Comparison of ENCODE assay signal across 11 mouse cellular contexts in genomic region chr15:101176795-101177691, GRCm38 (mm10). TPM values are rescaled to one million over a fixed set of nuclear protein-coding genes. Genes with fewer than 3 reads are reported as not detected.
A peak's percentile ranks its signal among the peaks of the same experiment; 100 is the strongest.
DNase-seq lines count a peak whose midpoint lies in the region; ATAC-seq and TF ChIP-seq lines count a peak whose summit lies in the region.
"Had no signal": no experiment of that assay in that cellular context is flagged by ENCODE, and none has a peak within 500 bp of the region (broad histone marks: within the 10 kb centered on the region; RNA-seq: fewer than 3 reads in every experiment).

No protein-coding gene starts in this region.

- H3K27me3 ChIP-seq in lung, embryonic 15.5 days, result no peaks in the 10 kb centered on the region
- peaks cover 5% of the 10 kb centered on the region; the same call in 1 of the 2 replicates for H3K27me3 ChIP-seq in limb, embryonic 13.5 days
- H3K27me3 ChIP-seq in small intestine, adult 2 months (ENCODE audit: control insufficient read depth, insufficient read depth, low read length), result no peaks in the 10 kb centered on the region

- ATAC-seq in lung, embryonic 15.5 days (ENCODE audit: borderline replicate concordance, extremely low read depth, low FRiP score, low TSS enrichment), result no peak
- no peak for ATAC-seq in limb, embryonic 13.5 days (ENCODE audit: low FRiP score, low read depth)

- 0 out of 2 replicates have a peak overlapping the region, but pooled peaks have one; percentile 11 for H3K27ac ChIP-seq in lung, embryonic 15.5 days
- H3K27ac ChIP-seq in limb, embryonic 13.5 days, result no peak overlapping the region
- H3K27ac ChIP-seq in small intestine, adult 2 months (ENCODE audit: insufficient read depth, low read depth, low read length), result peak overlapping the region; percentile 100

- TF ChIP-seq CTCF in small intestine, adult 2 months (IDR thresholded peaks at IDR 0.05; ENCODE audit: extremely low read depth, insufficient read length, insufficient replicate concordance, low read depth, low read length), result no peak

- H3K9me3 ChIP-seq in lung, embryonic 15.5 days, result no peaks in the 10 kb centered on the region
- no peaks in the 10 kb centered on the region for H3K9me3 ChIP-seq in limb, embryonic 13.5 days

- no peak for TF ChIP-seq POLR2A in small intestine, adult 2 months (IDR thresholded peaks at IDR 0.05; ENCODE audit: low read depth, low read length)

- no peaks in the 10 kb centered on the region for H3K36me3 ChIP-seq in lung, embryonic 15.5 days
- no peaks in the 10 kb centered on the region; the same call in 1 of the 2 replicates for H3K36me3 ChIP-seq in limb, embryonic 13.5 days
- no peaks in the 10 kb centered on the region; the same call in 1 of the 2 replicates for H3K36me3 ChIP-seq in small intestine, adult 2 months (ENCODE audit: control insufficient read depth, insufficient read depth, low read length)

- H3K4me2 ChIP-seq in lung, embryonic 15.5 days, result peak overlapping the region; percentile 5; the same call in 1 of the 2 replicates
- peak overlapping the region; percentile 90; the same call in 1 of the 2 replicates for H3K4me2 ChIP-seq in limb, embryonic 13.5 days (replicated peaks)

- DNase-seq in cerebellum, adult 9-11 months, result peak; percentile 67
- no peak for DNase-seq in cerebellum, postnatal 14 days
- DNase-seq in lung, postnatal 25 days (ENCODE audit: low spot score), result no peak
- no peak for DNase-seq in spleen, adult 12 weeks (ENCODE audit: low spot score)
- DNase-seq in adrenal gland, postnatal 4 days (ENCODE audit: low spot score in 2 of 2), result no peak
- DNase-seq: adrenal gland, postnatal 36 days; B cell, adult 2 months; left cerebral cortex, postnatal 4 days had no signal

- no peak overlapping the region for H3K9ac ChIP-seq in lung, embryonic 15.5 days
- H3K9ac ChIP-seq in limb, embryonic 13.5 days, result no peak overlapping the region

- H3K4me1 ChIP-seq in lung, embryonic 15.5 days, result peaks cover 71% of the 10 kb centered on the region
- H3K4me1 ChIP-seq in limb, embryonic 13.5 days, result peaks cover 78% of the 10 kb centered on the region
- H3K4me1 ChIP-seq in small intestine, adult 2 months (ENCODE audit: control insufficient read depth, insufficient read depth, insufficient read length, low read length), result peaks cover 31% of the 10 kb centered on the region

- H3K4me3 ChIP-seq in lung, embryonic 15.5 days, result no peak overlapping the region
- no peak overlapping the region for H3K4me3 ChIP-seq in limb, embryonic 13.5 days
- H3K4me3 ChIP-seq in small intestine, adult 2 months (ENCODE audit: low read depth, low read length), result peak overlapping the region; percentile 5; the same call in 1 of the 2 replicates

- WGBS in lung, embryonic 15.5 days, result 59% methylated on average over 8 of the region's 8 CpGs
- 56% methylated on average over 8 of the region's 8 CpGs for WGBS in limb, embryonic 13.5 days
- 19% methylated on average over 8 of the region's 8 CpGs for WGBS in small intestine, adult 2 months

RNA-seq across cellular contexts. Expression of gene Acvr1b, which starts 3.2 kb away (rescaled TPM):
- polyA plus RNA-seq in lung, embryonic 15.5 days (2015; fragmentation: Nextera tagmentation; extraction: Ambion mirVana), result 5.9 and 6.0 TPM in 2 replicates
- polyA plus RNA-seq in limb, embryonic 13.5 days (2015; fragmentation: Nextera tagmentation; extraction: Ambion mirVana), result 6.1 and 7.1 TPM in 2 replicates
- polyA plus RNA-seq in small intestine, adult 2 months (2012; rRNA removed), result 21.5 and 46.0 TPM in 2 replicates
- 10 to 100 TPM; 18.5 to 19.9 TPM for total RNA-seq in adrenal gland, postnatal 4 days (2021)

RNA-seq across cellular contexts. Expression of gene Grasp, which starts 46.9 kb away (rescaled TPM):
- polyA plus RNA-seq in lung, embryonic 15.5 days (2015; fragmentation: Nextera tagmentation; extraction: Ambion mirVana), result 6.9 and 7.9 TPM in 2 replicates
- 5.7 and 6.0 TPM in 2 replicates for polyA plus RNA-seq in limb, embryonic 13.5 days (2015; fragmentation: Nextera tagmentation; extraction: Ambion mirVana)
- polyA plus RNA-seq in small intestine, adult 2 months (2012; rRNA removed), result 7.3 and 8.5 TPM in 2 replicates
- total RNA-seq in adrenal gland, postnatal 4 days (2021), result 10 to 100 TPM; 18.6 to 20.3 TPM

RNA-seq across cellular contexts. Expression of gene Acvrl1, which starts 48.7 kb away (rescaled TPM):
- polyA plus RNA-seq in lung, embryonic 15.5 days (2015; fragmentation: Nextera tagmentation; extraction: Ambion mirVana), result 68.2 and 72.4 TPM in 2 replicates
- polyA plus RNA-seq in limb, embryonic 13.5 days (2015; fragmentation: Nextera tagmentation; extraction: Ambion mirVana), result 9.6 TPM in 2 replicates
- polyA plus RNA-seq in small intestine, adult 2 months (2012; rRNA removed), result 19.6 and 35.5 TPM in 2 replicates
- 10 to 100 TPM; 22.4 to 22.9 TPM for total RNA-seq in adrenal gland, postnatal 4 days (2021)
